In genomic region chr2:53007142-53007541, GRCm38 (mm10) we compare ENCODE assay signal across 8 mouse cellular contexts.
DNase-seq lines count a peak whose midpoint lies in the region; ATAC-seq and TF ChIP-seq lines count a peak whose summit lies in the region.

No protein-coding gene starts in this region.

- no peaks in the 10 kb centered on the region for H3K9me3 ChIP-seq in forebrain, embryonic 11.5 days (ENCODE audit: control insufficient read depth, low read length)
- H3K9me3 ChIP-seq in forebrain, embryonic 16.5 days (ENCODE audit: control insufficient read depth, low read length) = no peaks in the 10 kb centered on the region

- no peak overlapping the region for H3K27ac ChIP-seq in forebrain, embryonic 11.5 days (ENCODE audit: low read depth, low read length)
- no peak overlapping the region for H3K27ac ChIP-seq in forebrain, embryonic 16.5 days (ENCODE audit: low read length)
- no peak overlapping the region for H3K27ac ChIP-seq in testis, adult 2 months (ENCODE audit: control insufficient read depth, insufficient read depth, low read depth, low read length)

- DNase-seq in forebrain, embryonic 11.5 days (ENCODE audit: low spot score) = peak; percentile 72
- DNase-seq in adrenal gland, adult 2 months = peak; percentile 84
- peak; percentile 73 for DNase-seq in embryo, embryonic 11 days
- DNase-seq in heart, postnatal 4 days = peak; percentile 79
- peak; percentile 64 to 68 for DNase-seq in layer of hippocampus, postnatal 10 days (ENCODE audit: low spot score in 2 of 2)
- DNase-seq in lung, postnatal 4 days = peak; percentile 75 to 81

- H3K4me2 ChIP-seq in forebrain, embryonic 11.5 days (ENCODE audit: low read depth, low read length, severe bottlenecking) = no peak overlapping the region
- no peak overlapping the region for H3K4me2 ChIP-seq in forebrain, embryonic 16.5 days (ENCODE audit: low read length)

- H3K4me3 ChIP-seq in forebrain, embryonic 11.5 days (ENCODE audit: low read depth, low read length) = no peak overlapping the region
- no peak overlapping the region for H3K4me3 ChIP-seq in forebrain, embryonic 16.5 days (replicated peaks; ENCODE audit: low read length)
- no peak overlapping the region for H3K4me3 ChIP-seq in testis, adult 2 months (ENCODE audit: control insufficient read depth, low read depth, low read length)

- H3K27me3 ChIP-seq in forebrain, embryonic 11.5 days (ENCODE audit: control insufficient read depth, insufficient read depth, low read length) = no peaks in the 10 kb centered on the region
- H3K27me3 ChIP-seq in forebrain, embryonic 16.5 days (replicated peaks; ENCODE audit: control insufficient read depth, insufficient read depth, low read length) = no peaks in the 10 kb centered on the region
- H3K27me3 ChIP-seq in testis, adult 2 months (ENCODE audit: control insufficient read depth, insufficient read depth, low read length) = no peaks in the 10 kb centered on the region

- no peaks in the 10 kb centered on the region for H3K36me3 ChIP-seq in forebrain, embryonic 11.5 days (ENCODE audit: control insufficient read depth, insufficient read depth, low read length)
- H3K36me3 ChIP-seq in forebrain, embryonic 16.5 days (ENCODE audit: control insufficient read depth, insufficient read depth) = no peaks in the 10 kb centered on the region
- no peaks in the 10 kb centered on the region for H3K36me3 ChIP-seq in testis, adult 2 months (ENCODE audit: control insufficient read depth, insufficient read depth, low read length)

- H3K4me1 ChIP-seq in forebrain, embryonic 11.5 days (replicated peaks; ENCODE audit: control insufficient read depth, insufficient read depth, low read length) = peaks cover 3% of the 10 kb centered on the region; the same call in 1 of the 2 replicates
- peaks cover 13% of the 10 kb centered on the region for H3K4me1 ChIP-seq in forebrain, embryonic 16.5 days (replicated peaks; ENCODE audit: control insufficient read depth, insufficient read depth, low read length)
- H3K4me1 ChIP-seq in testis, adult 2 months (ENCODE audit: control insufficient read depth, insufficient read depth, low read length) = no peaks in the 10 kb centered on the region

- H3K9ac ChIP-seq in forebrain, embryonic 11.5 days (ENCODE audit: low read length) = no peak overlapping the region
- no peak overlapping the region for H3K9ac ChIP-seq in forebrain, embryonic 16.5 days (replicated peaks; ENCODE audit: low read depth, low read length)

- WGBS in forebrain, embryonic 11.5 days = 12% methylated on average over 5 of the region's 5 CpGs
- WGBS in forebrain, embryonic 16.5 days = 10% methylated on average over 5 of the region's 5 CpGs

- peak; percentile 47; the same call in 1 of the 2 replicates for TF ChIP-seq CTCF in testis, adult 2 months (IDR thresholded peaks at IDR 0.05; ENCODE audit: control insufficient read depth, insufficient read depth, insufficient replicate concordance, low read depth, low read length)

- peak; percentile 44; the same call in 1 of the 2 replicates for ATAC-seq in forebrain, embryonic 11.5 days (replicated peaks; ENCODE audit: low FRiP score)
- ATAC-seq in forebrain, embryonic 16.5 days = no peak

- no peak for TF ChIP-seq POLR2A in testis, adult 2 months (IDR thresholded peaks at IDR 0.05; ENCODE audit: control insufficient read depth, low read depth, low read length)
